Mouse (Mus musculus) gastrocnemius, postnatal 4 days (tissue): ENCODE results near the gene Gm28102. TPM values are rescaled to one million over a fixed set of nuclear protein-coding genes. Genes with fewer than 3 reads are reported as not detected.
"Not testable (repeated sequence)": the region's sequence is repeated elsewhere in the genome, so short reads cannot be mapped to it uniquely, and the experiment has no call there.

Experiments
- DNase-seq, 2 experiments: peaks; one replicate each; pipeline ENCODE4 v3.0.0; 2021 to 2022; ENCODE audit warnings: low spot score in 2 of 2, mixed read lengths in 2 of 2
- long read RNA-seq, 2 experiments: library from polyadenylated mRNA; stranded (forward); transcript quantifications; one replicate each; pipeline ENCODE4 v2.0.0; 2021
- total RNA-seq, 2 experiments: library from RNA; stranded (reverse); gene quantifications; 2 replicates each; pipeline ENCODE4 v1.2.3; 2021

Gm28102 gene
- not detected for total RNA-seq
- long read RNA-seq, experiment 1, result 0 reads
- long read RNA-seq, experiment 2, result 0 reads

DNA sequence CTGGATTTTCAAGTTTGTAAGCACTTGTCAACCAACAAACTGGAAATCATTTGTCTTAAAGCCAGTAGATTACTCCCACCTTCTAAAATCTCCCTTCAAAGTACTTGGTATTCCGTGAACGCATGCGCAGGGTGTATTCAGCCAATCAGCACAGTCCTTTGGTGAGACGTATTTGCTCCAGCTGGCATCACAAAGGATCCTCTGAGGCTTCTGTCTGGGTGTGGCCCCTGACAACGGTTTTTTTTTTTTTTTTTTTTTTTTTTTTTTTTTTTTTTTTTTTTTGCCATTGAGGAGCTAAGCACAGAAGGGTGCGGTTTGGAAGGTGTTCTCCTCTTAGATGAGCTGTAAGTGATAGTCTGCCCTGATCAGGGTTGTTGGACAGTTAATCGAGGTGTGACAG lies at the start of gene Gm28102:
TSS of gene Gm28102 (plus strand) at position 301 of the 400 bp plus-strand sequence.
- not testable (repeated sequence) for DNase-seq
